22 mouse cellular contexts compared by ENCODE assay signal in the genomic region with DNA sequence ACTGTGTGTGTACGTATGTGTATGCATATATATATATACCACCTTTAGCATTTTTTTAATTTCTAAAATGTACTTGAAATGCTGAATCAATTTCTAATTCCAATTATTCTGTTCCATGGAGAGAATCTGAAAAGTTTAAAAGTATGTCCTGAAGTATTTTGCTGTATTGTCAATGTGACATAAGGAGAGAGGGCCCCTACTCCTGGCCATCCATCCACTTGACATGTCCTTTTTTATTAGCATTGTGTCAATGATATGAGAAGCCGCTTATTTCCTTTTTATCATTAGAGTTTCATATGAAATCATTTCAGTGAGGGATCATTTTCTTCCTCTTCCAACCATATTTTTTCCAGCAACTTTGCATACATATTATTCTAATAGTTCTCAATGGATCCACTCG. TPM values are rescaled to one million over a fixed set of nuclear protein-coding genes. Genes with fewer than 3 reads are reported as not detected.
DNase-seq lines count a peak whose midpoint lies in the region; ATAC-seq and TF ChIP-seq lines count a peak whose summit lies in the region.
"Had no signal": no experiment of that assay in that cellular context is flagged by ENCODE, and none has a peak within 500 bp of the region (broad histone marks: within the 10 kb centered on the region; RNA-seq: fewer than 3 reads in every experiment).

No protein-coding gene starts in this region.

- peaks cover 12% of the 10 kb centered on the region for H3K4me1 ChIP-seq in midbrain, embryonic 12.5 days
- no peaks in the 10 kb centered on the region for H3K4me1 ChIP-seq in midbrain, embryonic 15.5 days
- peaks cover 9% of the 10 kb centered on the region; the same call in 1 of the 2 replicates for H3K4me1 ChIP-seq in forebrain, embryonic 14.5 days (ENCODE audit: control insufficient read depth, insufficient read depth, low read length)
- H3K4me1 ChIP-seq in hindbrain, embryonic 13.5 days (replicated peaks): peaks cover 10% of the 10 kb centered on the region; the same call in 1 of the 2 replicates
- peaks cover 6% of the 10 kb centered on the region; the same call in 1 of the 2 replicates for H3K4me1 ChIP-seq in neural tube, embryonic 15.5 days
- no peaks in the 10 kb centered on the region for H3K4me1 ChIP-seq in intestine, postnatal 0 days (replicated peaks; ENCODE audit: control insufficient read depth, insufficient read depth, low read length)
- no peaks in the 10 kb centered on the region for H3K4me1 ChIP-seq in heart, embryonic 12.5 days (replicated peaks)
- H3K4me1 ChIP-seq: embryonic facial prominence, embryonic 13.5 days; liver, embryonic 12.5 days; megakaryocyte, embryonic 14.5 days had no signal

- no peak overlapping the region for H3K4me3 ChIP-seq in midbrain, embryonic 12.5 days
- H3K4me3 ChIP-seq in midbrain, embryonic 15.5 days: no peak overlapping the region
- H3K4me3 ChIP-seq in forebrain, embryonic 14.5 days (ENCODE audit: low read depth, low read length): no peak overlapping the region
- no peak overlapping the region for H3K4me3 ChIP-seq in hindbrain, embryonic 13.5 days
- no peak overlapping the region for H3K4me3 ChIP-seq in neural tube, embryonic 15.5 days (replicated peaks)
- no peak overlapping the region for H3K4me3 ChIP-seq in intestine, postnatal 0 days (ENCODE audit: low read depth, low read length)
- no peak overlapping the region for H3K4me3 ChIP-seq in heart, embryonic 12.5 days
- H3K4me3 ChIP-seq: embryonic facial prominence, embryonic 13.5 days; liver, embryonic 12.5 days; megakaryocyte, embryonic 14.5 days had no signal

- WGBS in midbrain, embryonic 12.5 days: 69% methylated on average over 3 of the region's 3 CpGs
- 61% methylated on average over 3 of the region's 3 CpGs for WGBS in midbrain, embryonic 15.5 days
- 32% methylated on average over 3 of the region's 3 CpGs for WGBS in forebrain, embryonic 14.5 days
- 34% methylated on average over 3 of the region's 3 CpGs for WGBS in hindbrain, embryonic 13.5 days
- 37% methylated on average over 3 of the region's 3 CpGs for whole genome bisulfite sequencing in neural tube, embryonic 15.5 days
- WGBS in intestine, postnatal 0 days: 94% methylated on average over 3 of the region's 3 CpGs
- 86% methylated on average over 3 of the region's 3 CpGs for WGBS in heart, embryonic 12.5 days

- DNase-seq in forebrain, embryonic 14.5 days (ENCODE audit: low spot score): no peak
- DNase-seq: adrenal gland, postnatal 36 days; B cell, adult 2 months; gastrocnemius, postnatal 25 days; heart, adult 11 months; heart, postnatal 4 days; kidney, adult 2 months; layer of hippocampus, postnatal 36 days; liver, postnatal 0 days; lung, postnatal 4 days; thymus, postnatal 4 days had no signal

- no peak for TF ChIP-seq CTCF in intestine, postnatal 0 days (IDR thresholded peaks at IDR 0.05; ENCODE audit: low read depth)

- no peak overlapping the region for H3K9ac ChIP-seq in midbrain, embryonic 12.5 days (replicated peaks)
- no peak overlapping the region for H3K9ac ChIP-seq in midbrain, embryonic 15.5 days
- no peak overlapping the region for H3K9ac ChIP-seq in forebrain, embryonic 14.5 days (ENCODE audit: low read length)
- H3K9ac ChIP-seq in hindbrain, embryonic 13.5 days: no peak overlapping the region
- H3K9ac ChIP-seq in neural tube, embryonic 15.5 days (replicated peaks): no peak overlapping the region
- no peak overlapping the region for H3K9ac ChIP-seq in intestine, postnatal 0 days (ENCODE audit: low read depth, low read length)
- no peak overlapping the region for H3K9ac ChIP-seq in heart, embryonic 12.5 days
- H3K9ac ChIP-seq: embryonic facial prominence, embryonic 13.5 days; liver, embryonic 12.5 days; liver, postnatal 0 days had no signal

- H3K36me3 ChIP-seq in midbrain, embryonic 12.5 days: no peaks in the 10 kb centered on the region
- no peaks in the 10 kb centered on the region for H3K36me3 ChIP-seq in midbrain, embryonic 15.5 days (replicated peaks)
- H3K36me3 ChIP-seq in forebrain, embryonic 14.5 days (ENCODE audit: control insufficient read depth, insufficient read depth, low read length): no peaks in the 10 kb centered on the region
- H3K36me3 ChIP-seq in hindbrain, embryonic 13.5 days: no peaks in the 10 kb centered on the region
- no peaks in the 10 kb centered on the region for H3K36me3 ChIP-seq in neural tube, embryonic 15.5 days
- no peaks in the 10 kb centered on the region for H3K36me3 ChIP-seq in intestine, postnatal 0 days (ENCODE audit: control insufficient read depth, insufficient read depth)
- no peaks in the 10 kb centered on the region for H3K36me3 ChIP-seq in heart, embryonic 12.5 days
- H3K36me3 ChIP-seq: embryonic facial prominence, embryonic 13.5 days; liver, embryonic 12.5 days had no signal

- peak overlapping the region; percentile 21; the same call in 1 of the 2 replicates for H3K4me2 ChIP-seq in midbrain, embryonic 12.5 days (replicated peaks)
- no peak overlapping the region for H3K4me2 ChIP-seq in midbrain, embryonic 15.5 days
- no peak overlapping the region for H3K4me2 ChIP-seq in forebrain, embryonic 14.5 days (ENCODE audit: low read length)
- H3K4me2 ChIP-seq in hindbrain, embryonic 13.5 days: no peak overlapping the region
- peak overlapping the region; percentile 20; the same call in 1 of the 2 replicates for H3K4me2 ChIP-seq in neural tube, embryonic 15.5 days
- no peak overlapping the region for H3K4me2 ChIP-seq in intestine, postnatal 0 days (replicated peaks; ENCODE audit: low read depth)
- H3K4me2 ChIP-seq in heart, embryonic 12.5 days: no peak overlapping the region
- H3K4me2 ChIP-seq: embryonic facial prominence, embryonic 13.5 days; heart, embryonic 11.5 days; liver, embryonic 12.5 days had no signal

- no peaks in the 10 kb centered on the region for H3K27me3 ChIP-seq in midbrain, embryonic 12.5 days
- H3K27me3 ChIP-seq in midbrain, embryonic 15.5 days (replicated peaks): no peaks in the 10 kb centered on the region
- no peaks in the 10 kb centered on the region for H3K27me3 ChIP-seq in forebrain, embryonic 14.5 days (replicated peaks; ENCODE audit: control insufficient read depth, insufficient read depth, low read length)
- H3K27me3 ChIP-seq in hindbrain, embryonic 13.5 days: no peaks in the 10 kb centered on the region
- H3K27me3 ChIP-seq in neural tube, embryonic 15.5 days (replicated peaks): no peaks in the 10 kb centered on the region
- H3K27me3 ChIP-seq in intestine, postnatal 0 days (replicated peaks; ENCODE audit: control insufficient read depth, insufficient read depth, low read length): no peaks in the 10 kb centered on the region
- no peaks in the 10 kb centered on the region for H3K27me3 ChIP-seq in heart, embryonic 12.5 days (replicated peaks)
- H3K27me3 ChIP-seq: embryonic facial prominence, embryonic 13.5 days; liver, embryonic 12.5 days; megakaryocyte, embryonic 14.5 days had no signal

- peak; percentile 14; the same call in 1 of the 2 replicates for ATAC-seq in midbrain, embryonic 12.5 days (ENCODE audit: low FRiP score, low read depth)
- ATAC-seq in midbrain, embryonic 15.5 days (replicated peaks): no peak
- peak; percentile 18; the same call in 1 of the 2 replicates for ATAC-seq in forebrain, embryonic 14.5 days
- ATAC-seq in hindbrain, embryonic 13.5 days (ENCODE audit: low FRiP score): peak; percentile 32; the same call in 1 of the 2 replicates
- no peak for ATAC-seq in neural tube, embryonic 15.5 days (ENCODE audit: low FRiP score)
- ATAC-seq in intestine, postnatal 0 days: no peak
- no peak for ATAC-seq in heart, embryonic 12.5 days (ENCODE audit: insufficient number of reproducible peaks, low FRiP score)
- ATAC-seq: liver, embryonic 12.5 days; liver, postnatal 0 days had no signal

- no peaks in the 10 kb centered on the region for H3K9me3 ChIP-seq in midbrain, embryonic 12.5 days
- no peaks in the 10 kb centered on the region for H3K9me3 ChIP-seq in midbrain, embryonic 15.5 days
- H3K9me3 ChIP-seq in forebrain, embryonic 14.5 days (replicated peaks; ENCODE audit: control insufficient read depth, low read length): no peaks in the 10 kb centered on the region
- no peaks in the 10 kb centered on the region for H3K9me3 ChIP-seq in hindbrain, embryonic 13.5 days
- H3K9me3 ChIP-seq in neural tube, embryonic 15.5 days (replicated peaks): no peaks in the 10 kb centered on the region
- H3K9me3 ChIP-seq in intestine, postnatal 0 days (ENCODE audit: control insufficient read depth): no peaks in the 10 kb centered on the region
- H3K9me3 ChIP-seq in heart, embryonic 12.5 days (replicated peaks): no peaks in the 10 kb centered on the region
- H3K9me3 ChIP-seq: embryonic facial prominence, embryonic 13.5 days; liver, embryonic 12.5 days; megakaryocyte, embryonic 14.5 days had no signal

- H3K27ac ChIP-seq in midbrain, embryonic 12.5 days (replicated peaks): 0 out of 2 replicates have a peak overlapping the region, but pooled peaks have one; percentile 46
- no peak overlapping the region for H3K27ac ChIP-seq in midbrain, embryonic 15.5 days
- H3K27ac ChIP-seq in forebrain, embryonic 14.5 days (ENCODE audit: low read depth, low read length): no peak overlapping the region; the same call in 1 of the 2 replicates
- H3K27ac ChIP-seq in hindbrain, embryonic 13.5 days: no peak overlapping the region
- no peak overlapping the region for H3K27ac ChIP-seq in neural tube, embryonic 15.5 days (replicated peaks)
- no peak overlapping the region for H3K27ac ChIP-seq in intestine, postnatal 0 days (ENCODE audit: low read depth, low read length)
- no peak overlapping the region for H3K27ac ChIP-seq in heart, embryonic 12.5 days (ENCODE audit: poor library complexity, severe bottlenecking)
- H3K27ac ChIP-seq: embryonic facial prominence, embryonic 13.5 days; kidney, postnatal 0 days; liver, embryonic 12.5 days had no signal

RNA-seq across cellular contexts. Expression of a gene that starts 58.0 kb away (rescaled TPM):
- 36.4 and 36.7 TPM in 2 replicates for polyA plus RNA-seq in midbrain, embryonic 12.5 days (2016; fragmentation: Nextera tagmentation; extraction: Ambion mirVana)
- polyA plus RNA-seq in midbrain, embryonic 15.5 days (2015; fragmentation: Nextera tagmentation; extraction: Ambion mirVana): 16.5 and 22.3 TPM in 2 replicates
- 68.7 and 73.0 TPM in 2 replicates for polyA plus RNA-seq in forebrain, embryonic 14.5 days (2014; fragmentation: Nextera tagmentation; extraction: Ambion mirVana)
- polyA plus RNA-seq in hindbrain, embryonic 13.5 days (2015; fragmentation: Nextera tagmentation; extraction: Ambion mirVana): 31.0 and 40.1 TPM in 2 replicates
- polyA plus RNA-seq in neural tube, embryonic 15.5 days (2015; fragmentation: Nextera tagmentation; extraction: Ambion mirVana): 13.6 and 14.0 TPM in 2 replicates
- polyA plus RNA-seq in intestine, postnatal 0 days (2015; fragmentation: Nextera tagmentation; extraction: Ambion mirVana): 2.3 and 3.0 TPM in 2 replicates
- 11.9 and 13.4 TPM in 2 replicates for polyA plus RNA-seq in heart, embryonic 12.5 days (2016; fragmentation: Nextera tagmentation; extraction: Ambion mirVana)

Comparison
In these comparisons a context has a peak if more than half of its experiments do, and no peak if none do; other contexts are left out.
1. ATAC-seq: peak in midbrain, embryonic 12.5 days (single experiment), forebrain, embryonic 14.5 days (single experiment) and hindbrain, embryonic 13.5 days (single experiment); none in midbrain, embryonic 15.5 days (single experiment), neural tube, embryonic 15.5 days (single experiment), intestine, postnatal 0 days (single experiment) and heart, embryonic 12.5 days (single experiment).
2. H3K4me2 ChIP-seq: peak in midbrain, embryonic 12.5 days (single experiment) and neural tube, embryonic 15.5 days (single experiment); none in midbrain, embryonic 15.5 days (single experiment), forebrain, embryonic 14.5 days (single experiment), hindbrain, embryonic 13.5 days (single experiment), intestine, postnatal 0 days (single experiment) and heart, embryonic 12.5 days (single experiment).